Mouse (Mus musculus): ENCODE data around the gene Adamts16.

- no peak for TF ChIP-seq POLR2A (IDR thresholded peaks at IDR 0.05; ENCODE audit: borderline replicate concordance, extremely low read depth, low read depth, low read length)
- TF ChIP-seq CTCF (IDR thresholded peaks at IDR 0.05; ENCODE audit: insufficient read depth, low read length): no peak
Observed at GRCm38 (mm10) chr13:70778872-70779554, 62.6 kb downstream of the Adamts16 start.
